12 mouse cellular contexts compared by ENCODE assay signal in the genomic region with DNA sequence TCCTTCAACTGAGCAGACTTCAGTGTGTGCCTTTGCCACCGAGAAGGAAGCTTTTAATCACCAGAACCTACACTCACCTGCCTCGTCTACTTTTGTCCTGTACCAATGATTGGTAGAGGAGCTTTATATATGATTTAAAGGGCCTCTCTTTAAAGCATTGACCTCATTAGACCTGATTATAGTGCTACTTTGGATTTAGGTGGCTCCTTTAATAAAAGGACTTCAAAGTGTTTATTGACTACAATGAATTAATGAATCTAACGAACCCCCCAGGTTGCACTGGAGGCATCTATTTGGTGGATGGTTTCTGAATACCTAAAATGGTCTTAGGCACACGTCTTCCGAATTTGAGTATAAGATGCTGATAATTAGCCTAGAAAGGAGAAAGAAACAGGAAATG. TPM values are rescaled to one million over a fixed set of nuclear protein-coding genes. Genes with fewer than 3 reads are reported as not detected.
"Had no signal": no experiment of that assay in that cellular context is flagged by ENCODE, and none has a peak within 500 bp of the region (broad histone marks: within the 10 kb centered on the region; RNA-seq: fewer than 3 reads in every experiment).

A gene (minus strand): TSS at position 101 of the 400 bp plus-strand sequence.

- H3K27me3 ChIP-seq: neural tube, embryonic 13.5 days; neural tube, embryonic 15.5 days; stomach, embryonic 15.5 days had no signal

- H3K9me3 ChIP-seq: neural tube, embryonic 13.5 days; neural tube, embryonic 15.5 days; stomach, embryonic 15.5 days had no signal

- H3K4me3 ChIP-seq: neural tube, embryonic 13.5 days; neural tube, embryonic 15.5 days; stomach, embryonic 15.5 days had no signal

- H3K36me3 ChIP-seq: neural tube, embryonic 13.5 days; neural tube, embryonic 15.5 days; stomach, embryonic 15.5 days had no signal

- H3K4me1 ChIP-seq: neural tube, embryonic 13.5 days; neural tube, embryonic 15.5 days; stomach, embryonic 15.5 days had no signal

RNA-seq across cellular contexts. Expression of the gene that starts here (rescaled TPM):
- total RNA-seq: neutrophil, adult 5-6 weeks had no signal
- polyA plus RNA-seq: neural tube, embryonic 13.5 days; neural tube, embryonic 14.5 days; neural tube, embryonic 15.5 days; small intestine, adult 2 months; spleen, adult 2 months; stomach, embryonic 14.5 days; stomach, embryonic 15.5 days; stomach, embryonic 16.5 days; stomach, postnatal 0 days; testis, adult 2 months; urinary bladder, adult 2 months had no signal
